Mouse (Mus musculus): ENCODE results near the gene Hcn3. TPM values are rescaled to one million over a fixed set of nuclear protein-coding genes. Genes with fewer than 3 reads are reported as not detected.

Hcn3 gene
- polyA plus RNA-seq, 1 experiment = not detected

DNA sequence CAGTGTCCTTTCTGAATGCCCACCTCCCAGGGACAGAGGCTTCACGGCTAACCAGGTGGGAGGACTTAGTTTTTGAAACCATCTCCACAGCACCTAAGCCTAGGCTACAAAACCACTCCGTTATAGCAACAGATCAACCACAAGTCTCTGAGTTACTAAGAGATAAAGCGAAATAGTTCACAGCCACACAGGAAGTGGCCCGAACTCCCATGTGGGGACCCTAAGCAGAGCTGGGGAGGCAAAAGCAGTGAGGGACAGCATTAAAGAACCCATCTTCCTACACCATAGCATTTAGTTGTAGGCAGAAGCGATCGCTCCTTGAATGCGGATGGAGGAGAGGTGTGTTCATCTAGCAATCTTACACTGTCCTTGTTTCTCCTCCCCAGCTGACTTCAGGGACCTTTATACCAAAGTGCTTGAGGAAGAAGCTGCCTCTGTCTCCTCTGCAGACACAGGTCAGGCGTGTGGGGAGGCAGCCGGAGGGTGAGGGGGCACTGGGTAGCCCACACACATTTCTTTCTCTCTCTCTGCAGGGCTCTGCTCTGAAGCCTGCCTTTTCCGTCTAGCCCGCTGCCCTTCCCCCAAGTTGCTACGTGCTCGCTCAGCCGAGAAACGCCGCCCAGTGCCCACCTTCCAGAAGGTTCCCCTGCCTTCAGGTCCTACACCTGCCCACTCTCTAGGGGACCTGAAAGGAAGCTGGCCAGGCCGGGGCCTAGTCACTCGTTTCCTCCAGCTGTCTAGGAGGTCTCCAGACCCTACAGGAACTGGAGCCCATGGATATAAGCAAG is 27.9 kb upstream of the Hcn3 start:
- WGBS = 62% methylated on average over 18 of the region's 18 CpGs
- peak overlapping the region; percentile 53 for H3K27ac ChIP-seq (ENCODE audit: control insufficient read depth, insufficient read depth, low read depth, low read length, poor library complexity)
- TF ChIP-seq POLR2A (IDR thresholded peaks at IDR 0.05; ENCODE audit: borderline replicate concordance, control insufficient read depth, low read depth, low read length) = no peak; the same call in 1 of the 2 replicates
- TF ChIP-seq CTCF (IDR thresholded peaks at IDR 0.05; ENCODE audit: control insufficient read depth, insufficient read depth, low read length) = no peak
- H3K4me1 ChIP-seq (ENCODE audit: control insufficient read depth, insufficient read depth, low read length) = peaks cover 2% of the 10 kb centered on the region
- peak overlapping the region; percentile 46 for H3K4me3 ChIP-seq (replicated peaks; ENCODE audit: control insufficient read depth, low read depth, low read length)

GRCm38 (mm10) chr3:89187197-89187596 is 27.2 kb upstream of the Hcn3 start:
- TF ChIP-seq POLR2A (IDR thresholded peaks at IDR 0.05; ENCODE audit: borderline replicate concordance, control insufficient read depth, low read depth, low read length) = no peak
- TF ChIP-seq CTCF (IDR thresholded peaks at IDR 0.05; ENCODE audit: control insufficient read depth, insufficient read depth, low read length) = no peak
- H3K4me1 ChIP-seq (ENCODE audit: control insufficient read depth, insufficient read depth, low read length) = peaks cover 4% of the 10 kb centered on the region
- 71% methylated on average over 23 of the region's 23 CpGs for WGBS
- H3K4me3 ChIP-seq (replicated peaks; ENCODE audit: control insufficient read depth, low read depth, low read length) = peak overlapping the region; percentile 46
- H3K27ac ChIP-seq (ENCODE audit: control insufficient read depth, insufficient read depth, low read depth, low read length, poor library complexity) = peak overlapping the region; percentile 53

- WGBS = 70% methylated on average over 6 of the region's 6 CpGs
- Histone ChIP-seq H3K4me1 (ENCODE audit: control insufficient read depth, insufficient read depth, low read length) (peaks cover 4% of the 10 kb centered on the region), H3K27ac (ENCODE audit: control insufficient read depth, insufficient read depth, low read depth, low read length, poor library complexity) (no peak overlapping the region), H3K4me3 (replicated peaks; ENCODE audit: control insufficient read depth, low read depth, low read length) (no peak overlapping the region)
- TF ChIP-seq CTCF (IDR thresholded peaks at IDR 0.05; ENCODE audit: control insufficient read depth, insufficient read depth, low read length) (no peak), POLR2A (IDR thresholded peaks at IDR 0.05; ENCODE audit: borderline replicate concordance, control insufficient read depth, low read depth, low read length) (no peak)
Measured at GRCm38 (mm10) chr3:89183959-89184315, 23.9 kb upstream of the Hcn3 start.

GRCm38 (mm10) chr3:89183058-89183958 is 23.3 kb upstream of the Hcn3 start, which contains the start of gene Fam189b:
Gene Fam189b, plus strand, starts transcription at chr3:89183143.
- 0 out of 2 replicates have a peak, but pooled peaks have one; percentile 63 for TF ChIP-seq POLR2A (IDR thresholded peaks at IDR 0.05; ENCODE audit: borderline replicate concordance, control insufficient read depth, low read depth, low read length)
- no peak for TF ChIP-seq CTCF (IDR thresholded peaks at IDR 0.05; ENCODE audit: control insufficient read depth, insufficient read depth, low read length)
- WGBS = 9% methylated on average over 39 of the region's 39 CpGs
- Histone ChIP-seq H3K27ac (ENCODE audit: control insufficient read depth, insufficient read depth, low read depth, low read length, poor library complexity) (peak within 1 kb of the TSS; percentile 55), H3K4me3 (replicated peaks; ENCODE audit: control insufficient read depth, low read depth, low read length) (peak within 1 kb of the TSS; percentile 75), H3K4me1 (ENCODE audit: control insufficient read depth, insufficient read depth, low read length) (peaks cover 4% of the 10 kb centered on the region)

DNA sequence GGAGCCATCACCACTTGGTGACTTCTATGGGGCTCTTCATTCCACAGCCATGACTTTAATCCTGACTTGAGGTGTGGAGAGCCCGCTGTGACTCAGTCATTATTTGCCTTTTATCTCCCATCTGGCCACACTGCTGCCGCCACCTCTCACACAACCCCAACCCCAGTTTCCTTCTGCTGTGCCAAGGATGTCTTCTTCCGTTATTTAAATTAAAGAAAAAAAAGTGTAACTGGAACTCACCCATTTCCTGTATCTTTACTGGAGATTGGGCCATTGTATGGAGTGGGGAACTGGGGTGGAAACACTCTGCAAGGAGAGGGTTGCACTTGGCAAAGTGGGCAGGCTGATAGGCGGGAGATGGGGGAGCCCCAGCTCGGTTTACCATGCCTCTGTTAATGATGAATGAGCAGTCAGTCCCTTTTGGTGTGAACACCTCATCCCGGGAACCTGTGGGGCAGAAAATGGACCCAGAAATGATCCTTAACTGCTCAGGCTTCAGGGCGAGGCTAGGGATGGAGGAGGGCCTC is 22.6 kb upstream of the Hcn3 start:
- H3K27ac ChIP-seq (ENCODE audit: control insufficient read depth, insufficient read depth, low read depth, low read length, poor library complexity) = 0 out of 2 replicates have a peak overlapping the region, but pooled peaks have one; percentile 30
- peaks cover 5% of the 10 kb centered on the region for H3K4me1 ChIP-seq (ENCODE audit: control insufficient read depth, insufficient read depth, low read length)
- H3K4me3 ChIP-seq (replicated peaks; ENCODE audit: control insufficient read depth, low read depth, low read length) = peak overlapping the region; percentile 75
- WGBS = 12% methylated on average over 7 of the region's 7 CpGs
- TF ChIP-seq POLR2A (IDR thresholded peaks at IDR 0.05; ENCODE audit: borderline replicate concordance, control insufficient read depth, low read depth, low read length) (no peak), CTCF (IDR thresholded peaks at IDR 0.05; ENCODE audit: control insufficient read depth, insufficient read depth, low read length) (no peak)

GRCm38 (mm10) chr3:89181749-89182500 is 21.9 kb upstream of the Hcn3 start:
- 82% methylated on average over 27 of the region's 27 CpGs for WGBS
- no peak overlapping the region for H3K27ac ChIP-seq (ENCODE audit: control insufficient read depth, insufficient read depth, low read depth, low read length, poor library complexity)
- TF ChIP-seq POLR2A (IDR thresholded peaks at IDR 0.05; ENCODE audit: borderline replicate concordance, control insufficient read depth, low read depth, low read length) (no peak), CTCF (IDR thresholded peaks at IDR 0.05; ENCODE audit: control insufficient read depth, insufficient read depth, low read length) (no peak)
- no peak overlapping the region for H3K4me3 ChIP-seq (replicated peaks; ENCODE audit: control insufficient read depth, low read depth, low read length)
- H3K4me1 ChIP-seq (ENCODE audit: control insufficient read depth, insufficient read depth, low read length) = peaks cover 3% of the 10 kb centered on the region

- TF ChIP-seq POLR2A (IDR thresholded peaks at IDR 0.05; ENCODE audit: borderline replicate concordance, control insufficient read depth, low read depth, low read length) (no peak), CTCF (IDR thresholded peaks at IDR 0.05; ENCODE audit: control insufficient read depth, insufficient read depth, low read length) (no peak)
- 85% methylated on average over 11 of the region's 11 CpGs for WGBS
- peaks cover 3% of the 10 kb centered on the region for H3K4me1 ChIP-seq (ENCODE audit: control insufficient read depth, insufficient read depth, low read length)
Measured at GRCm38 (mm10) chr3:89179056-89179455, 19.1 kb upstream of the Hcn3 start.

More at GRCm38 (mm10) chr3:89179056-89179455, 19.1 kb upstream of the Hcn3 start:
- no peak overlapping the region for H3K4me3 ChIP-seq (replicated peaks; ENCODE audit: control insufficient read depth, low read depth, low read length)
- no peak overlapping the region for H3K27ac ChIP-seq (ENCODE audit: control insufficient read depth, insufficient read depth, low read depth, low read length, poor library complexity)

Measured in bone marrow, adult 2 months (tissue).